Mouse (Mus musculus): ENCODE results near the gene Arhgef7. TPM values are rescaled to one million over a fixed set of nuclear protein-coding genes. Genes with fewer than 3 reads are reported as not detected.

Arhgef7 gene
- total RNA-seq, 4 experiments from 2014 or later: 40.3 to 56.7 (median 46.7) TPM

GRCm38 (mm10) chr8:11798480-11798867, 71.0 kb downstream of the Arhgef7 start:
- no peak for DNase-seq

- no peak for DNase-seq
Measured at GRCm38 (mm10) chr8:11799098-11799497, 71.6 kb downstream of the Arhgef7 start.

- no peak for DNase-seq
Measured at GRCm38 (mm10) chr8:11800481-11800880, 73.0 kb downstream of the Arhgef7 start.

DNA sequence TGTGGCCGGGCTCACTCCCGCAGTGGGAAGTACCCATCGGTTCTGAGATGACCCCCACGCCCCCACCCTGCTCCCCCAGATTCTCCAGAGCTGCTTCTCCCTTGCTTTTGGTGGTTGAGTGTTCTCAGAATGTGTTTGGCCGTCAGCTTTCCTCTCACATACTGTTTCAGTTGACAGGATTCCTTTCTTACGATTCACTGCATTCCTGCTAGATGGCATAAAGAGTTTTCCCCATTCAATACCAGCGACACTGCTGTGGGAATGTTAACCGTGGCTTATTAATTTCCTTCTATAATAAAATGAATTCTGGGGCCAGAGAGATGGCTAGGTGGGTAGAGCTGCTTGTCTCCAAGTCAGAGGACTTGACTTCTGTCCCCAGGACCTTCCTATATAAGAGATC, 74.0 kb downstream of the Arhgef7 start:
- no peak for DNase-seq

GRCm38 (mm10) chr8:11804914-11805313, 77.4 kb downstream of the Arhgef7 start:
- no peak for DNase-seq

DNA sequence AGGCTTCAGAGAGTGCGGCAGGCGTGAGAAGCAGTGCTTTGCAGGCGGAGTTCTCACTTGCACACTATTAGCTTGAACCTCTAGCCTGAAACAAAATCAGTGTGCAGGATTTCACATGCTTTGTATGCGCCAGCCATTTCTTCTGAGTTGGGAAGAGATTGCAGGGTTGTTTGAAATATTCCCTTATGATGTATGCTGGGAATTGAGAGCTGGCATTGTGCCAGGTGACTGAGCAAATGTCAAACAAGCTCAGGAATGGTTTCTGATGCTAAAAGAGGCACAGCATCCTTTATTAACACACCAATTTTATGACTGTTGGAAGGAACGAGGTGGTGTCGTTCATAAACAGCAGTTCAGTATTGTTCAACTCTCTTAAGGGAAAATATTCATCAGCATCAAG, 78.7 kb downstream of the Arhgef7 start:
- no peak for DNase-seq

GRCm38 (mm10) chr8:11807361-11807760, 79.8 kb downstream of the Arhgef7 start:
- DNase-seq: no peak

DNA sequence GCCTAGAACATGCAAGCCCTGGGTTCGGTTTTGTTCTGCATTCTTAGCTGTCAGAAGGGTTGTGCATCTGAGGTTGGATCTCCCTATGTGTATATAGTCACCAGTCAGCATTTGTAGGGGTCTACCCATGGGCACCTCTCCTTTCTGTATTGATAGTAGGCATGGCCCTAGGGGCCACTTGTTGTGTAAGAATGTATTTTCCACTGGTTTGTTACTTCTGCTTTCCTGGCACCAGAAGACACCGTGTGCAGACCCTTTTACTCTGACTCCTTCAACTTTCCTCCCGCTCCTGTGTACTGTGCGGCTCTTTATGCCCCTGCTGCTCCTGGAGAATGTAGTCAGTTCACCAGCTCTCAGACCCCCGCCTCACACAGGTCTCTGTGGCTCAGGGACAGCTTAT, 80.5 kb downstream of the Arhgef7 start:
- no peak for DNase-seq

GRCm38 (mm10) chr8:11810426-11810825, 82.9 kb downstream of the Arhgef7 start:
- no peak for DNase-seq

GRCm38 (mm10) chr8:11813801-11814200, 86.3 kb downstream of the Arhgef7 start:
- no peak for DNase-seq

- DNase-seq: no peak
Measured at GRCm38 (mm10) chr8:11815206-11815605, 87.7 kb downstream of the Arhgef7 start.

GRCm38 (mm10) chr8:11820136-11820535, 92.6 kb downstream of the Arhgef7 start:
- DNase-seq: no peak

DNA sequence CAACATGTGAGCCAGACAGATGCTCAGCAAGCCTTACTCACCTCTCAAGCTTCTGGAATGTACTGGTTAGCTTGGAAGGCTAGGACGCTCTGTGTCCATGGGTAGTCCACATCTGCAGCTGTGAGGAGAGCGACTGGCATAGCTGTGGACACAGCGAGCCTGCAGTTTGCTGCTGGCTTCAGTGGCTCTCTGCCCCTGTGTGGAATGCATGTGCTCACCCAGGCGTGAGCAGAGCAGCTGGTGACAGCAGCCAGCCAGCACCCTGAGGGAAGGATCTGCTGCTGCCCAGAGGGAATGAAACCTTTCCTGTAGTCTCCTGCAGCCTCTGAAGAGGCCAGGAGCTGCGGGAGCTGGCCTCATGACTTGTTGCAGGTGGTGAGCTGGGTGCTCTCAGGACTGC, 93.0 kb downstream of the Arhgef7 start:
- no peak for DNase-seq

DNA sequence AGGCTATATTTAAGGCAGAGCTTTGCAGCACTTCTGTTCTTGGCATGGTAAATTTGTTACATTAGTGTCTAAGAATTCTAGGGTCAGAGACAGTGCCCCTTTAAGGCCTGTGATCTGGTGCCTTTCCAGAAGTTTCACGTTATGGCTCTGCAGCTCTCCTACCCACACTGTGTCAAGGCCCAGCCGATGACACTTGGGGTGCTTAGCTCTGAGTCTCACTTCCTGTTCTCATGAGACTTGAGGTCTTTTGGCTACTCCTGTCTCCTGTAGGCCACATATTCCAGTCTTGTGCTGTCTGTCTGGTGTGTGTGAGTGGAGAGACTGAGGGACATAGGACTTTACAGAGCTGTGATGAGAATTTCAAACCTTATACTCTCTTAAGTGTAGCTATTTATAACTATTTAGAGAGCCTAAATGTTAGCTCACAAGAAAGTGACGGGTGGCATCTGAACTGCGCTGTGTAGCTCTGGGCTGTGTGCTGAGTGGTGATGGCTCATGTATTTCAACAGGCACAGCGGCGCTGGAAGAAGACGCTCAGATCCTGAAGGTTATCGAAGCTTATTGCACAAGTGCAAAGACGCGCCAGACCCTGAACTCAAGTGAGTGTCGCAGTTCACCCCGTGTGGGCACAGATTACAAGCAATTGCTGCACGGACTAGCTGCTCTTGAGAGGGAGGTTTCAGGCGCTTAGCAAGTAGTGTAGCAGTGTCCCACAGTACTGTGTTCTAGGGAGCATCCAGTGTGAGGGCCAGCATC, 94.1 kb downstream of the Arhgef7 start:
- peak; percentile 71 for DNase-seq

GRCm38 (mm10) chr8:11822550-11823060, 95.1 kb downstream of the Arhgef7 start:
- no peak for DNase-seq

DNA sequence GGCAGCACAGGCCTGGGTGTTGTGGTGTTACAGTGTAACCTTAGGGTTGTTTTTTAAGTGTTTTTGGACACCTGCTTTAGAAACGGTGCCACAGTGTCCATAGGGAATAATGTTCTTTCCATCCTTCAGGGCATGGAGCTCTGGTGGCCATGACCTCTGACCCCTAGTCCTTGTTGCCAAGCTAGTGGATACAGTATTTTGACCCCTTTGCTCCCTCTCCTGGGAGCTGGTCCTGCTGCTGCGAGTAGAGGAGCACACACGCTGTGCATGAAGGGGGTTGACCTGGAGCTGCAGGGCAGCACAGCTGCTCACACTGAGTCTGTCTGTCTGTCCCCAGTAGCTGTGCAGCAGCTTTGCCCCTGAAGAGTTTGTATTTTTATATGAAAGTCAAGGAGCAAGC, 98.2 kb downstream of the Arhgef7 start:
- DNase-seq: no peak

DNA sequence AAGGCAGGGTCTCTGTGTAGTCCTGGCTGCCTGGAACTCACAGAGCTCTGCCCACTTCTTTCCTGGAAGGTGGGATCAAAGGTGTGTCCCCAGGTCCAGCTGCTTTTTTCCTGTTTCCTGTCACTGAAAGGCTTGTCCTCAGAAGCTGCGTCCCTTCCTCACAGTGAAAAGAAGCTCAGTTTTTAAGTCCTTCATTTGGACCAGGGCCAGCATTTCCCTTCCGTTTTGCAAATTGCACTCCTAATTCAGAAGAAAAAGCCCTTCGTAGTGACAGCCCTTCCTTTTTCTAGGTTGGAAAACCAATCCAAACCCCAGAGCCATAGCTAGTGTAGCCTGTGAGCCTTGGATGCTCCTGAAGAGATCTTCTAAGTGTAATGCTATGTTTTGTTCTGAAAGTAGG, 99.8 kb downstream of the Arhgef7 start:
- DNase-seq: no peak

DNA sequence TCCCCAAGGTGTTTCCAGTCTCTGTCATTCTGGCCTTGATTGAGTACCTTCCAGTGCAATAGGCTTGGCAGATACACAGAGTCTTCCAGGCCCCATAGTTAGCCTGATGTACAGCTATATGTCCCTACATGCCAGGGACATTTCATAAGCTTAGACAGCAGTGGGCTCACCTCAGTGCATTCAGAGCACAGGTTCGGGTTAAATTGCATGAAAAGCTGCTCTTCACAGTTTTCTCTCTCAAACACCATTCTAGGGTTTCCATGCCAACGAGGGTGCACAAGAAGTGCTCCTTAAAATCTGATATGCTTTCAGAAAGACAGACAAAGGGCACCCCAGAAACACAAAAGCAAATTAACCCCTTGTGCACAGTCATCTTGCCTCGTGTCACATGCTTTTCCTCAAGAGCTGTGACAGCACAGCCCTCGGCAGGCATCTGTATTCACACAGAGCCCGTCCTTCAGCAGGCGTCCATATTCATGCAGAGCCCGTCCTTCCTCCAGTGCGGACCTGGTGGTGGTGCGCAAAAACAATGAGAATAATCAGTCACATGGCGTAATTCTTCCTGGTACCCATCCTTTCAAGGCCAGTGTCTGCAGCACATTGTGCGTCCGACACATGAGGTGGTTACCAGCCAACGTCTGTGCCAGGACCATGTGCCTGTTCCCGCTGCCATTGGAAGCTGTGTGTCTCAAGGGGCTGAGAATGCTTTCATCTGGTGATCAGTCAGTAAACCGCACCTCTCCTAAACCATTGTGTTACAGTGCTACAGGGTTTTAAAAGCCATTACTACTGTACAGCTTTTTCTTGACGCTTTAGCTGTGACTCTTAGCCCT, 102.9 kb downstream of the Arhgef7 start:
- DNase-seq: no peak

- DNase-seq: no peak
Measured at GRCm38 (mm10) chr8:11831174-11831573, 103.7 kb downstream of the Arhgef7 start.

DNA sequence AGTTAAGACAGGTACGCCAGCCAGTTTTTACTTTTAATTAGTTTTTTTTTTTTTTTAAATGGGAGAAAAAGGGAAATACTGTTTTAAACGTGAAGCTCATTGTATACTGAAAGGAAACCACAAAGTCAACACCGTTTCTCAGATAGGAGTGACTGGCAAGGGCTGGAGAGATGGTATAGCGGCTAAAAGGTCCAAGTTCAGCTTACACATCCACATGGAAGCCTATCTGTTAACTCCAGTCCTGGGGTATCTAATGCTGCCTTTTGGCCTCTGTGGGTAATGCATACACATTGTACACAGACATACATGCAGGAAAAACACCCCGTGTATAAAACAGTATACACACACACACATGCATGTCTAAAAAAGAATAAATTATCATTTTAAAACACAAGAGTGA, 104.4 kb downstream of the Arhgef7 start:
- no peak for DNase-seq

- DNase-seq: no peak
Measured at GRCm38 (mm10) chr8:11833157-11833556, 105.6 kb downstream of the Arhgef7 start.

- DNase-seq: no peak
Measured at GRCm38 (mm10) chr8:11834200-11834599, 106.7 kb downstream of the Arhgef7 start.

DNA sequence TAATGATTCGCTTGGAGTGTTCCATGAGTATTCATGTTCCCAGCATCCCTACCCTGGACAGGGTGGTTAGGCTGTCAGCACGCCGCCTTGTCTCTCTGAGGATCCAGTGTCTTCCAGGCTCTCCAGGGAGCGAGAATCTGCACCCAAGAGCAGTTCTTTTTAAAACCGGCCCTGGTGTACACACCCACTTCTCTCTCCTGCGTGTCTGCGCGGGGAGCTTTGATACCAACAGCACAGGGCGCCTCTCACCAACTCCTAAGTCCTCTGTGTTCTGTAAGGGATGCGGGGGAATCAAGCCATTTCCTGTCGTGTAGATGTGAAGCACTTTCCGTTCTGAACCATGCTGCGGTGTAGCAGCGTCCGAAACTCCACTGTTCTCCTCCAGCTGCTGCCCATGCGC, 107.2 kb downstream of the Arhgef7 start:
- no peak for DNase-seq

DNA sequence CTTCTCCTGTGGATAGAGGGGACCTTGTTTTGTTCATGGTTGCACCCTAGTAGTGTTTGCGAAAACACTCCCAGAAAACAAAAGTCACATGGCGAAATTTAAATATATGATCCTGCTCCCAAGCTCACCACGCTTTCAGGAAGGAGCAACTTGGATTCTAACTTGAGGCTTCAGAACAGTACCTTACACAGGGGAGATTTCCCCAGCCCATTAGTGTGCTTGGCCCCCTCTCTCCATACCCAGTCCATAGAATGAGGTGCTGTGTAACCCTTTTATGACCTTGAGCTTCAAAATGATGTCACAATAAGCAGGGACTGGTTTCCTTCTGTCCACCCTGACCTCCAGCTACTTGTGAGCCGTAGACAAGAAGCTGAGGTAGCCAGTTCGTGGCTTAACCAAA, 112.7 kb downstream of the Arhgef7 start, which contains the start of gene Tex29:
Tex29 (plus strand) TSS at position 301 of the 400 bp plus-strand sequence.
- no peak for DNase-seq
